Mouse (Mus musculus): ENCODE data around the gene Dctd. TPM values are rescaled to one million over a fixed set of nuclear protein-coding genes. Genes with fewer than 3 reads are reported as not detected.

Dctd gene
- total RNA-seq, 2 experiments from 2014 or later: 0.43 to 1.2 TPM

Other genes starting within 250 kb of the Dctd start
- 10 to 100 TPM; 26.1 to 28.3 TPM for gene Wwc2, start 108.2 kb upstream of the Dctd start, total RNA-seq (2021)

All from heart, postnatal 36 days (tissue).